Mouse (Mus musculus) thymus, postnatal 25 days (tissue): ENCODE data around the gene Map1lc3b.
"Not testable (repeated sequence)": the region's sequence is repeated elsewhere in the genome, so short reads cannot be mapped to it uniquely, and the experiment has no call there.

Experiments
- DNase-seq: peaks from one replicate; pipeline ENCODE4 v3.0.0; 2022

Gene Map1lc3b

DNA sequence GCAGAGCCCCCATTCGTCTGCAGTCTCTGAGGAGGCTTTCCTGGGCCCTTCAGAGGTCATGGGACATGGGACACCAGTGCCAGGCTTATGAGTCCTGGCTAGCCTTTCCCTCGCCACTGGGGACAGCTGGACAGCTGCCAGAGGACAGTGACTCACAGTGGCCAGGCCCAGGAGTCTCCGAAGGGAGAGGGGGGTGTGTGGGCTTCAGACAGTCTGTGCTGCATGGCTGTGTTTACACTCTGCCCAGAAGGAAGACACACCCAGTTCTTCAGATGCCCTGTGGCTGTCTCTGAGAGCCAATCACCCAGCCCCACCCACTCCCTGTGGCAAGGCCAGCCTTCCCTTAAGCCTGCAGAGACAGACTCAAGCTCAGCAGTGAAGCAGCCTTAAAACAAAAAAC is 16.9 kb upstream of the Map1lc3b start:
- DNase-seq: no peak

DNA sequence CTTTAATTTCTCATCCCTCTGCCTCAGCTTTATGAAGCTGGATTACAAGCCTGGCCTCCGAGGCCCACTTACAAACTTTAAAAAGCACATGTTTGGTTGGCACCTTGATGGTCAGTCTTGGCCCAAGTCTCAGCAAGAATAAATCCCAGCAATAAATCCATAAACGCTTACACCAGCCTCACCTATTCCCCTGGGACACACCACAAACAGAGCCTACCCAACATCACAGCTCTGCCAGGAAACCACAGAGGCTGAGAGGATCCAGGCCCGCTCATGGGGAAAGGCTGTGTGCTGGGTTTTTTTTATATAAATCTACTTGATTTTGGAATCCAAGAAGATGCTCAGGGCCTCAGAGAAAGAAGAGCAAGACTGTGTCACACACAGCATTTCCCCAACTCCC is 14.5 kb upstream of the Map1lc3b start:
- no peak for DNase-seq

DNA sequence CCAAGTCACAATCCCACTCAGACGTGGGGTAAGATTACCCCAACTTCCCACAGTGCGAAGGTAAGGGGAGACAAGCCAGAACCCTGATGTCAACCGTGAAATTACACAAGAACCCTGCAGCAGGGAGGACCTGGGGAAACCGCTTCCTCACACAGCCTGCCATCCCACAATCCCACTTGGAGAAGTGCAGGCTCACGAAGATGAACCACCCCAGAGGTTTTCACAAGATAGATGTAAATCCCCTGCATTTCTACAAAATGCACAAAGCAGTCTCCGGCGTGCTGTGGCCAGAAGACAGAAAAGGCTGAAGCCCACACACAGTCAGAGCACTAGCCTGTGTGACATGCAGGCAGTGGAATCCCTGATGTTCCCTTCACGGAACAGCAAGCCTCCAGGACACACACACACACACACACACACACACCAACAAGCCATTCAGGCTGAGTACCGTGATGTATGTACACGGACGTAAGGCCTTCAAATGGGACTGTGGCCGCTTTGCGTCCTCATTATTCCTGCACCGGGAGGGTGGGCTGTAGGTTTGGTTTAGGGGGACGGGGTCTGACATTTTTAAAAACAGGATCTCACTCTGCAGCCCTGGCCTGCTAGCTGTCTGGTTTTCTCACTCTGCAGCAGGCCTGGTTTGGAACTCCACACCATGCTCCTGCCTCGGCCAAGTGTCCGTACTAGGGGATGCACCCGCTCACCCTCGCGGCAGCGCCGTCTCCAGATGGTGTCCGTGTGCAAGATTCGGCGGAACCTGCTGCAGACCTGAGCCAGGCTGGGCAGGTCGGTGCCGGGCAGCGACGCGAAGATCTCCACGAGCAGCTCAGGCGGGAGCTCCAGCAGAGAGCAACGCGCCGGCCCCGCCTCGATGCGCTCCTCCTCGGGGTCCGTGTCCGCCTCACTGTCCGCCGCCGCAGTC is 12.1 kb upstream of the Map1lc3b start:
- no peak for DNase-seq

DNA sequence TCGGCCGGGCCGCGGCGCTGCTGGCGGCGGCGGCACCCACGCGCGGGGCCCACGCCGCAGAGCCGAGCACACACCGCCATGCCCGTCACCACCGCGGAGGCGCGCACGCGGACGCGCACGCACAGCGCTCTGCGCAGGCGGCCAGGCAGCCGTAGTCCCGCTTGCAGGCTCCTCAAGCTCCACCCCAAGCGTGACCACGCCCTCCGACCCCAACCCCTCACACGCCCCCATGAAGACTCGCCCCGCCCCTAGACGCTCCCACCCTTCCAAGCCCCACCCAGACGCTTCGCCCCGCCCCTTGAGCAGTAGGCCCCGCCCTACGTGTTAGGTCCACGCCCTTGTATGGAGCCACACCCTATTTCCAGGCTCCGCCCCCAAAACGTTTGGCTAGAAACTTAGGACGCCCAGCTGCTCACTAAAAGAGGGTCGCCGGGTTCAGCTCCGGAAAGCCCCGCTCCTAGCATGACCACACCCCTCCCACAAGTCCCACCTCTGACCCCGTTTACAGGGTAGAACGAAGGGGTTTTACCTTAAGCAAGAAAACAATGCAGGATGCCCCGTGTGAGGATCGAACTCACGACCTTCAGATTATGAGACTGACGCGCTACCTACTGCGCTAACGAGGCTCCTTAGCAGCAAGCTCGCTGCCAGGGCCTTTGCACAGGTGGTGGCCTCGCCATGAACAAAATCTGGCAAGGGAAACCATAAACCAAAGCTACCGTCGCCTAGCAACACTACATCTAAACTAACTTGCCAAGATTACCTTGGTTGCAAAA is 11.3 kb upstream of the Map1lc3b start, which contains the start of gene Fbxo31:
Fbxo31 (minus strand) TSS at position 131 of the 776 bp plus-strand sequence.
- peak; percentile 94 for DNase-seq

DNA sequence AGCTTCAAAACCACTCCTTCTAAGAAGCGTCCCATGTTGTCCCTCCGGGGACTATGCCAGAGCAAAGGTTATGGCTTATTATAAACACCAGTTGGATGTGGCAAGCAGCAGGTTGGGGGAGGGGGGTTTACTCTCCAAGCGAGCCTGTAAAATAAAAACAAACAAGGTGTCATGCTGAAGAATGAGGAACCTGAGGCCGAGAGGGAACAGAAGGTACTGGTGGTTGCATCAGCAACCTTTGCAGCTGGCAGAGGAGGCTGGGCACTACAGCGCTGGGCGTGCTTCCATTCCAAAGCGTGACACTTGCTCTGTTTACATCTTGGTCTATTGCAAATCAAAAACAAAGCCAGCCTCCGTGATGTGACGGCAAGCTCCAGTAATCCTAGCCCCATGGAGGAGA is 9.7 kb upstream of the Map1lc3b start:
- no peak for DNase-seq

DNA sequence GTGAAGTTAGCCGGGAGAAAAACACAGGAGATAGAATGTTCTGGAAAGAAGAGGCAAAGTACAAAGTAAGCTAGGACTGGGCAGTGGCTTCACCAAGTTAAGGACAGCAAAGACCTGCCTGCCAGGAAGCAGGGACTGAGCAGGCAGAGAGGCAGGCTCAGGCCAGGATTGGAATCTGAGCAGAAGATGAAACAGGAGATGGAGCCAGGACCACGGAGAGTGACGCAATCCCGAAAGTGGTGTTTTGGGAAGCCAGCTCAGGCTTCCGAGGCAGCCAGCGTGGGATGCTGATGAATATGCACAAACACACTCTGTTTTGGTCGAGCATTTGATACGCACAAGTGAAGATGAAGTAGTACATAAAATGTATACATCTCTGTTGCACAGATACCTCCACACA is 6.5 kb upstream of the Map1lc3b start:
- DNase-seq: no peak

DNA sequence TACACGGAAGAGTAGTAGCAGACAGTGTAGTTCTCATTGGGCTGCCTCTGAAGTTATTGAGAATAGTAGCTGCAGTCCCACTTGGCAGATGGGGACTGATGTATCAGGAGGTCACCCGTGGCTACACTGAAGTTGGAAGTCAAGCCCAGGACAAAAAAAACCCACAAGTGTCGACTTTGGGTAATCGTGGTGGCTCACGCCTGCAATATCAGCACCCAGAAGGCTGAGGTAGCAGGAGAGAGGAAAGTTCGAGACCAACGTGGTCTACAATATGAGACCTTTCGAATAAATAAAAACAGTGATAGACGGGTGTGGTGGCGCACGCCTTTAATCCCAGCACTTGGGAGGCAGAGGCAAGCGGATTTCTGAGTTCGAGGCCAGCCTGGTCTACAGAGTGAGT is 5.4 kb upstream of the Map1lc3b start:
- peak; percentile 16 for DNase-seq

DNA sequence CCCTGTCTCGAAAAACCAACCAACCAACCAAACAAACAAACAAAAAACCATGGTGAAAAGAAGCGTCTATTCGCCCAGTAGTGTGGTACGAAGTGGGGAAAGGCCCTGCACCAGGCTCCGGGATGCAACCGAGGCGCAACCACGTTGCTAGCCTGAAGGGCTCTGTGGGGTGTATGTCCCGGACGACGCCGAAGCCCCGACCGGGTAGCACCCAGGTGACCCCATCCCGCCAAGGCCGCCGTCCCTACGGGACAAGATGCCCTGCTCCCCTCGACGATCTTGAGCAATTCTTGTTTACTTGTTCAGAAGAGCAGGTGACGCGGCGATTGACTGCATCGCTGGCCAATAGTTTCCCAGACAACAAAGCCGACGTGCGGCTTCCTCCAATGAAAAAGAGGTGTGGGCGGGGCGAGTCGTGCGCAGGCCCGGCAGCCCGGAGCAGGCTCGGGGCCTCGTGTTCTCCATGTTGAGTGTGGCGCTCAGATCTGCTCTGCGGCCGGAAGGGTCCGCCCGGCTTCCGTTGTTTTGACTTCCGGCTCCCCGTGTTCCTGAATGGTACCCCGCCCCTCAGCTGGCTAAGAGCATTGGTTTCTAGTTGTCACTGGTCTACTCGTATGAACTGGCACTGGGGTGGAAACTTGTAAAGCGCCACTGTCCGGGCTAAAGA is 4.9 kb upstream of the Map1lc3b start:
- DNase-seq: peak; percentile 100

DNA sequence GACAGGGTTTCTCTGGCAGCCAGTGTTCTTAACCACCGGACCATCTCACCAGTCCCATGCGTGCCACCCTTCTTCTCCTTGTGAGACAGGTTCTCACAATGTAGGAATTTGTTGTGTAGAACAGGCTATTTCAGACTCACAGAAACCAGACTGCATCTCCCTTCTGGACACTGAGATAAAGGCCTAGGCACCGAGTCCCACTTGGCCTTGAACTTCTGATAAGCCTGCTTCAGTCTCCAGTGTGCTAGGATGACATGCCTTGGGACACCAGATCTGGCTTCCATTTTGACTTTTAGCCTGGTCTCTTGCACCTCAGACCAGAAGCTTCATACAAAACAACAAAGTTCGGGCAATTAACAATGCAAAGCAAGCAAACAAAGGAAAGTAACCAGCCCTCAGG is 1.4 kb upstream of the Map1lc3b start:
- no peak for DNase-seq

DNA sequence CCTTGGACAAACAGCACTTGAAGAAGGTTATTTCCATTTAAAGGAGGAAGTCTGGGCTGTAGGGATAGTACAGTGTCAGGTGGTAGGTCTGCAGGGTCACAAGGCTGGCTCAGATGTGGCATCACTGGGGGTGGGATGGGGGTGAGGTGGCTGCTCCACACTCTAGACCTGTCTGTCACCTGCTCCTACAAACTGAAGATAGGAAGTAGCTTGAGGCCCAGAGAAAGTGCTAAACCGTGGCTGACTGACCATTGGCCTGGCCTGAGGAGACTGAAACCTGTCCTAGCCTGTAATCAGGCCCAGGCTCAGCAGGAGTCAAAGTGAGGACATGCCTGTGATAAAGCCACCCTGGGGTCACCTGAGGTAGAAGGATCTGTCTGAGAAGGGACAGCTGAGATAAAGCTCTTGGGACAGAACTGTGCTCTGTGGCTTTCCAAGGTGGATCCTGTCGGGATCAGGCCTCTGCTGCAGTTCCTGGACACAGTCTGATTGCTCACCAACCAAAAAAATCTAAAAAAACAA is 895 bp upstream of the Map1lc3b start:
- DNase-seq: no peak

DNA sequence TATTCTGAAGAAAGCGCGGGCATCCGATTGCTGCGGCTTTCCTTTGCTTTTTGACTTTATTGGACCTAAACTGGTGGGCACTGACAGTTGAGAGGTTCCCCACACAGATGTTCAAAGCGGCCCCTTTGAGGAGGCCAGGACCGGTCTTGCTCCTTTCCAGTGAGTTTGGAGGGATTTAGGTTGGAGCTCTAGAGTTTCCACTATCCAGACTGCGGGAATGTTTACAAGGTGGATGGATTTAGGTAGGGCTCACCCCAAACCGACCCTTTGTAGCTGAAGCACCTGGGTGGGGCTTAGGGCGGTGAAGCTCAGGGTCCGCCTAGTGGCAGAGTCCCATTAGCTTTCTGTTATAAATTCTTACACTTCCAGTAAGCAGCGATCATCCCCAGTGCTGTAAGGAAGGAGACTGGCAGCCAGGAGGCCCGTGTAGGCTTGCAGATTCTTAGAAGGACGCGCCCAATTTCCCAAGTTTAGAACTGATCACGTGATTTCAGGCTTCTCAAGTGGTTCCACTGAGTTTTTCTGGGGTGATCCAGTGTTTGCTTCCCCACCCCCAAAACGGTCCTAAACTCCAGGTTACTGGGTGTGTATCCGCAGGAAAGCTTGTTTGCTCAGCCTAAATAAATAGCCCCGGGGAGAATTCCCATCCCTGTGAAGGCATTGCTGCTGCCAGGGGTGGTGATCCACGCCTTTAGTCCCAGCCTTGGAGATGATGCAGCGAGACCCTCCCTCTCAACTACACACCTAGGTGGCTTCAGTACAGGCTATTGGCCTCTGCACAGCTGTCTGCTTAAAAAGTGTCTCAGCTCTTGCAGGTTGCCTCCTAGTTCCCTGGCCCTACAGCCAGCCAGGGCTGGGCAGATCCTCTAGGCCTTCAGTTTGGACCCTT is 1.3 kb downstream of the Map1lc3b start:
- DNase-seq: peak; percentile 66

DNA sequence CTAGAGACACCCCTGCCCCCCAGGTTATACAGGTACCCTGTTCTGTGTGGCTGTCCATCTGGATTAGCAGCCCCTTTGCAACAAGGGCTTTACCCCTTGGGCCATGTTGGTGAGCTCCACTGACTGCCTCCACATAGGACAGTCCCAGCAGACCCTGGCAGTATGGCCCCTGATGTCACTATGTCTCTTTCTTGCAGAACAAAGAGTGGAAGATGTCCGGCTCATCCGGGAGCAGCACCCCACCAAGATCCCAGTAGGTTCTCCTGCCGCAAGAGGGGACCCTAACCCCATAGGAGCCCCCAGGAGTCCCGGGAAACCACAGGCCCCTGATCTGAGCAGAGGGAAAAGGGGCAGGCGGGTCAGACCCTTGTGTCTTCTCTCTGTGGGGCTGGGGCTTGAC is 3.1 kb downstream of the Map1lc3b start:
- no peak for DNase-seq

DNA sequence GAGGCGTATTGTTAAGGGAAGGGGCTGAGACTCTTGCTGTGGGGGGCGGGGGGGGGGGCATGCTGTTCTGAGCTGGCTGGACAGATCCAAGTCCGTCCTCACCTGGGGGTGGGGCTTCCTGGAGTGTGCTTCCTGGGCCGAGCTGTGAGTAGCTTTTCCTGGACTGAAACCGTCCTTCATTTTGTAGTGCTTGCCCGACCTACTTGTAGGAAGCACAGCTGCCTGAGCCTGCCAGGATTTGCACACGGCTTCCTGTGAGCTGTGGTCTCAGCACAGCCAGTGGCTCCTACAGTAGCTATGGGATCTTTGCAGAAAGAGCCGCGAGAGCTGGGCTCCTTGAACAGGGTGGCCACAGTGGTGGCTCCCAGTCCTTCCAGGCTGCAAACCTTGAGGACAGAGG is 3.8 kb downstream of the Map1lc3b start:
- DNase-seq: no peak

DNA sequence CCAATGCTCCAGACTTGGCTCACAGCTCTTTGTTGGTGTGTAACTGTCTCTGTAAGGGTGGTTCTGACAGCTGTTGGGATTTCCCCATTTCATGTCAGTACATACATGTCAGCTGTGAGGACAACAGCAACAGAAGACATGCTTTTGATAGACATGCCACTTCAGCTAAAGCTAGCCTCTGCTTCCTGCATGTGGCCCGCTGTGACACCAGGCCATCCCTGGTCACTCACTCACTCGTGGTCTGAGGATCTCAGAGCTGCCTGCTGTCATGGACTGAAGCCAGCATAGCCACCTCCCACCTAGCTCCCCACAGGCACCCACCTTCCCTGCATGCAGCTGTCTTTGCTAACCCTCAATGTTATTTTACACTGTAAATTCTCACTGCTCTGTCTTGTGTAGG is 7.3 kb downstream of the Map1lc3b start:
- DNase-seq: not testable (repeated sequence)

DNA sequence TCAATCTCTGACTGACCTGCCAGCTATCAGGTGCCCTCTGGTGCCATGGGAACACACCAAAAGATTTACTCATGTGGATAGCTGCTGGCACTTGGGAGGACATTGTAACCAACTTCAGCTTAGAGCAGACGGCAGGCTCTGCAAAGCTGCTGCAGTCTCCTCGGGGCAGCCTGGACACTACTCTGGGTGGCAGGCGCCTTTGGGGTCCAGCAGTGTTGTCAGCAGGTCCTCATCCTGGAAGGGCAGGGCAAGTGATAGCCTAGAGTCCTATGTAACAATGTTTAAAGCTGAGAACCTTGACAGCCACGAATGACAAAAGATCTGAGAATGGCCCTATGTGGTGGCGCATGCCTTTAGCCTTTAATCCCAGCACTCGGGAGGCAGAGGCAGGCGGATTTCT is 8.0 kb downstream of the Map1lc3b start:
- no peak for DNase-seq

DNA sequence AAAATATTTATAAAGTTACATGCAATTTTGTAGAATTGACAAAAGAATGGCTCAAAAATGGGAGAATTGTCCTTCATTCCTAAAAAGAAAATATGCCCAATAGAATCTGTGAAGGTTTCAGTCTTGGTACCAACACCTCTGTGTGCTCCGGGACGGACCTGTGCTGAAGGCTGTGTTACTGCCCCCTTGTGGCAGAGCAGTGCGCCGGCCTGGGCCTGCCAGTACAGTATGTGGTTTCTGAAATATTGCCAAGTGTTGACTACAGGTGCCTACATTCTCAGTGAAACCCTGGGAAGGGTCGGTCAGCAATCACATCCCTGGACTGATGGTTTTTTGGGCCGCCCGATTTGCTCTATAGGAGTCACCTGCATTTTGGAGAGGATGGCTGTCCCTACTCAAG is 8.7 kb downstream of the Map1lc3b start:
- peak; percentile 78 for DNase-seq

DNA sequence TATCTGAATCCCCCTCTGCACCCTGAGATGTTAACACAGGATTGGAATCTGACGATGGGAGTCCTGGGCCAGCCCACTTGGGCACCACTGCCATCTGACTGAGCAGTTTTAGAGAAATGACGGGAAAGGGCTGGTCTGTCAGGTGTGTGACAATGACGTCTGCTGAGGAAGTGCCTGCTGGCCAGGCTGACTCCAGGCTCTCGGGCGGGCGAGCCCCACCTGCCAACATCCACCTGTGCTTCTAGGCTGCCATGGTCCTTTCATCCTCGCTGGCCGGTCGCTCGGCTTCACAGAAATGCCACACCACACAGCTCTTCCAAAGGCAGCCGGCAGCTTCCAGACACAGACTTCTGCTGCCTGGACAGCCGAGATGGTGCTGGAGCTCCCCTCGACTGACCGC is 9.7 kb downstream of the Map1lc3b start:
- DNase-seq: no peak

DNA sequence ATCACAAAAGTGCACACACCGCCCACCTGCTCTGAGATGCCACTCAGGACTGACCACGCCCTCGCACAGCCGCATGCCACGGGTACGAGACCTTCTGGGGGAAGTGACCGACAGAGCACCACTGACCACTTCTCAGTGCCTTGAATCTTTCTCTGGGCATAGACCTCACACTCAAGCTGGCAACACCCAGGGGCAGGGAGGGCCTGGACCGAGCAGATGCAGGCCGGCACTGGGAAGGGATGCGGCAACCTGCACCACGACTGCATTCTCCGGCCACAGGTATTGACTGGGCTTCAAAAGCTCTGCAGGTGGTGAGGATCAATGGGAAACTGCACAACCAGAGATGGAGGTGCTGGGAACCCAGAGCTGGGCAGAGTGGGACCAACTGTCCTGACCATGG is 12.2 kb downstream of the Map1lc3b start:
- DNase-seq: no peak

DNA sequence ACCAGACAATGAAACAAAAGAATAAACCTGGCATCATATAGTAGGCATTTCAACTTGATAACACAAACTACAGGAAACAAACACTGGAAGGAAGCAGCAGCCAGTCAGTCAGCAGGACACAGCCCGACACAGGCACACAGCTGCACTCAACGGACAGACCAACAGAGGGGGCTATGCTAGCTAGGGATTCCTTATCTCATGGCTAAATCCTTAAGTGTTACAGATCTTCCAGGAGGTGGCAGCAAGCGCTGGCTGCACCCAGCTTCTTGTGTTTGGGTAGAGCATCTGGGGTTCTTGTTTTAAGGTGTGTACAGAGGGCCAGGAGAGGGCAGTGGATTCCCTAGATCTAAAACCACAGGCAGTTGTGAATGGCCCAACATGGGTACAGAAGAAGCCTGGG is 12.7 kb downstream of the Map1lc3b start:
- peak; percentile 73 for DNase-seq

DNA sequence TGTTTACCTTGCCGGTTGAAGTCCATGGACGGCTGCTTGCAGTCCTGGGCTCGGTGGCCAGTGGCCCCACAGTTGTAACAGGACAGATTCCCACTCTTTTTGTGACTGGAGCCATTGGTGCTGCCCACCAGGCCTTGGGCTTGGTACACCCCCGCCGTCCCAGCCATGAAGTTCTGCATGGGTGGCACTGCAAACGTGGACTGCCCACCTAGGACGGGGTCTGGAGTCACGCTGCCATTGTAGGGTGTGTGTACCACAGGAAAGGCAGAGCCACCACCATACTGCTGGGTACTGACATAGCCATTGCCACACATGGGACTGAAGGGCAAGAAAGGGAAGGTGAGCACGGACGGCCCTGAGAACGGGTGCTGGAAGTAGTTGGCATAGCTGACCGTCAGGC is 13.6 kb downstream of the Map1lc3b start:
- no peak for DNase-seq

DNA sequence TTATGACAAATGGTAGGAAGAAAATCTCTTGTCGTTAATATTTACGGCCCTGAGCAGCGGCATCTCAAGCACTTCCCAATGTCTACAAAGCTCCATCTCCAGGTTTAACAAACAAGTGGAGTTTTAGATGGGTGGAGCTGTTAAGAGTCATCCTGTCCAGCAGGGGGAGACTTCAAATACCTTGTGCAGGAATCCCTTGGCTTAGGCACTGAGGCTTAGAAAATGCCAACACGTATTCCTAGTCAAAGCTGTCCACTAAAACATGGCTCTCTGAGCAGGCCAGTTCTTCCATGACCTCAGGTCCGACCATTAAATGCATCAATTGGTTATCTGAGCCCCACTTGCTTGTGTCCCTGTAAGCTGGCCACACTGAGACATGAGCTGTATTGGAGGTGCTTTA is 17.5 kb downstream of the Map1lc3b start:
- DNase-seq: no peak

DNA sequence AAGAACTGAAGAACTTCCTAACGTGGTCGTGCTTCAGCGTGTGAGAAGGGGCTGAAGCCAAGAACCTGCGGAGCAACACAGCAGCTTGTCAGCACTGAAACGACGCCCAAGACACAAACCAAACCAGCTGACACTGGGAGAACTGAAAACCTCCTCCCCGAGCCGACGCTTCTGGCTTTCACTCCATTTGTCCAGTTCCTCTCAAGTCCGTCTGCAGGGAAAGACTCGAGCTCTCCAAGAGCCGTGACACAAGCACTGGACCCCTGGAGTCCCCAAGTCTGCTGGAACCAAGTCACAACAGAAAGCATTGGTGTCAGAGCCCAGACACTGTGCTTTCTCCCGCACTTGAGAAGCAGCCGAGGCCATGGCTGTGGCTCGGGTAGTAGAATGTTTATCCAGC is 19.1 kb downstream of the Map1lc3b start:
- no peak for DNase-seq
